Mouse (Mus musculus): Measurements from ENCODE around the gene Gm49373. TPM values are rescaled to one million over a fixed set of nuclear protein-coding genes. Genes with fewer than 3 reads are reported as not detected.

The Gm49373 gene
- polyA plus RNA-seq, 1 experiment from 2014 or later = 0.24 TPM

DNA sequence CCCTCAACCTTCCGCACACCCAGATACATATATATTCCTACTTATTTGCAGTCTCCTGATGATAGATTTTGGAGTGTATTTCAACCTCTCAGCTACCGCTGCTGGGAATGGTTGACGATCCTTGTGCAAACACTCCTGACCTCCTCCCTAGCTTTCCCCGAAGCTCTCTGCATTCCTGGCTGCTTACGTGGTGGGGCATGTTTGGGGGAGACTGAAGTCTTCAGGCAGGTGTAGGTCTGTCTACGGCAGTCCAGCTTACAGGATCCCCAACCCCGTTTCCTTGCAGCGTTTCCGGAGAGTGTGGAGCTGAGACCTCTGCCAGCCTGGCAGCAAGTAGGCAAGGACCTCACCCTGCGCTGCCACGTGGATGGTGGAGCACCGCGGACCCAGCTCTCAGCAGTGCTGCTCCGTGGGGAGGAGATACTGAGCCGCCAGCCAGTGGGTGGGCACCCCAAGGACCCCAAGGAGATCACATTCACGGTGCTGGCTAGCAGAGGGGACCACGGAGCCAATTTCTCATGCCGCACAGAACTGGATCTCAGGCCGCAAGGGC, 47.6 kb downstream of the Gm49373 start:
- ATAC-seq (ENCODE audit: low FRiP score, low TSS enrichment) (peak; percentile 71), DNase-seq (ENCODE audit: low spot score) (peak; percentile 64)
- Histone ChIP-seq H3K4me2 (replicated peaks; ENCODE audit: low read depth) (0 out of 2 replicates have a peak overlapping the region, but pooled peaks have one; percentile 11), H3K27me3 (ENCODE audit: control insufficient read depth, insufficient read depth, low read length) (no peaks in the 10 kb centered on the region), H3K36me3 (ENCODE audit: control insufficient read depth, insufficient read depth, low read length) (no peaks in the 10 kb centered on the region), H3K4me3 (ENCODE audit: low read depth, low read length) (no peak overlapping the region), H3K4me1 (replicated peaks; ENCODE audit: control insufficient read depth, insufficient read depth) (0 out of 2 replicates have a peak, but pooled peaks cover 3% of the 10 kb centered on the region), H3K27ac (replicated peaks) (peak overlapping the region; percentile 78), H3K9me3 (ENCODE audit: control insufficient read depth, low read length) (no peaks in the 10 kb centered on the region), H3K9ac (ENCODE audit: low read length) (0 out of 2 replicates have a peak overlapping the region, but pooled peaks have one; percentile 8)
- no peak for TF ChIP-seq EP300 (optimal IDR thresholded peaks at IDR 0.05)
- no peak for TF ChIP-seq CTCF (IDR thresholded peaks at IDR 0.05; ENCODE audit: low read depth)
- 43% methylated on average over 19 of the region's 19 CpGs for WGBS

DNA sequence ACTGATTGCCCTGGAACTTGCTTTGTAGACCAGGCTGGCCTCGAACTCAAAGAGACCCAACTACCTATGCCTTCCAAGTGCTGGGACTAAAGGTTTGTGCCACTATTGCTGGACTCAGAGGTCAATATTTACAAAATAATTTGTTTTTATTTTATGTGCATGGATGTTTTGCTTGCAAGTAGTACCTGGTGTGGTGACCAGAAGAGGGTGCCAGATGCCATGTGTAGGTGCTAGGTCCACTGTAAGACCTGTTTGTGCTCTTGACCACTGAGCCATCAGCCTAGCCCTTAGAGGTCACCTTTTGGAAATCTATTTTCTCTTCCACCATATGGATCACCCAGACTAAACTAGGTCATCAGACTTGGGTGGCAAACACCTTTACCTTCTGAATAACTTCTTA, 50.2 kb downstream of the Gm49373 start:
- 83% methylated on average over 1 of the region's 1 CpGs for WGBS
- ATAC-seq (ENCODE audit: low FRiP score, low TSS enrichment) (no peak), DNase-seq (ENCODE audit: low spot score) (no peak)
- no peak overlapping the region for H3K4me2 ChIP-seq (replicated peaks; ENCODE audit: low read depth)
- H3K9me3 ChIP-seq (ENCODE audit: control insufficient read depth, low read length) = no peaks in the 10 kb centered on the region
- H3K27ac ChIP-seq (replicated peaks) = no peak overlapping the region
- H3K4me1 ChIP-seq (replicated peaks; ENCODE audit: control insufficient read depth, insufficient read depth) = no peaks in the 10 kb centered on the region
- no peak for TF ChIP-seq EP300 (optimal IDR thresholded peaks at IDR 0.05)
- peak; percentile 51 for TF ChIP-seq CTCF (IDR thresholded peaks at IDR 0.05; ENCODE audit: low read depth)
- H3K27me3 ChIP-seq (ENCODE audit: control insufficient read depth, insufficient read depth, low read length) = no peaks in the 10 kb centered on the region
- no peaks in the 10 kb centered on the region for H3K36me3 ChIP-seq (ENCODE audit: control insufficient read depth, insufficient read depth, low read length)
- H3K9ac ChIP-seq (ENCODE audit: low read length) = no peak overlapping the region
- no peak overlapping the region for H3K4me3 ChIP-seq (ENCODE audit: low read depth, low read length)

DNA sequence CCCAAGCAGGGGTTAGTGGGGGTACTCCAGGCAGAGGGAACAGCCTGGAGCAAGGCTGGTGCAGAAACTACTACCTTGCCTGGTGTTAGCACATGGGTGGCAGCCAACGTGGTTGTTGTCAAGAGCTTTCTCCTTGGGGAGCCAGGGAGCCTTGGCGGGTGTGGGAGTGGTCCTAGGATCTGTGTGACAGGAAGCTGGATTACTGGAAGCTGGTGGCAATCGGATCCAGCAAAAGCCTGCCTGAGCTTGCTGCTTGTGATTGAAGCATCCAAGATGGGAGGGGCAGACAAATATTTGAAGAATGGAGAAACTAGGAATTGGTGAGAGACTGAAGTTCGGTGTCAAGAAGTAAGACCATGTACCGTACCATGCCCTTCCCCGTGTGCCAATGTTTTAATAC, 50.6 kb downstream of the Gm49373 start:
- WGBS = 39% methylated on average over 6 of the region's 6 CpGs
- Histone ChIP-seq H3K9me3 (ENCODE audit: control insufficient read depth, low read length) (no peaks in the 10 kb centered on the region), H3K27me3 (ENCODE audit: control insufficient read depth, insufficient read depth, low read length) (no peaks in the 10 kb centered on the region), H3K36me3 (ENCODE audit: control insufficient read depth, insufficient read depth, low read length) (no peaks in the 10 kb centered on the region), H3K4me1 (replicated peaks; ENCODE audit: control insufficient read depth, insufficient read depth) (no peaks in the 10 kb centered on the region), H3K4me2 (replicated peaks; ENCODE audit: low read depth) (no peak overlapping the region), H3K4me3 (ENCODE audit: low read depth, low read length) (no peak overlapping the region), H3K27ac (replicated peaks) (no peak overlapping the region), H3K9ac (ENCODE audit: low read length) (no peak overlapping the region)
- TF ChIP-seq CTCF (IDR thresholded peaks at IDR 0.05; ENCODE audit: low read depth) (no peak), EP300 (optimal IDR thresholded peaks at IDR 0.05) (no peak)
- no peak for ATAC-seq (ENCODE audit: low FRiP score, low TSS enrichment)
- DNase-seq (ENCODE audit: low spot score) = no peak

DNA sequence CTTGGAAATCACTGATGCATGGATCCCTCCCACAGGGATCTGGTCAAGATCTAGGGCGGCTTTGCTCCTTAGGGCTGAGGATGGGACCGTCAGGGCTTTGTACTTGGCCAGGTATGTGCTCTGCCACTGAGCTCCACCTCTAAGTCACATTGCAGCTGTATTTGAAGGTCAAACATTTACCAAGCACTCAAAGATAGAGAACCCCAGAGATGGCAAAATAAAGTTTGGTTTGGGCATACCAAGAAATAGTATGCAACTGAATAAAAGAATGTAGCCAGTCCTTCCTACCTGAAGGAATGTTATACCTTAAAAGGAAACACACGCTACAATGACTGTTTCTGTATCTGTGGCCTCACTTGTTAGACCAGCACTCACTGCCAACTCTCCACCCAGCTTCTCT, 51.5 kb downstream of the Gm49373 start:
- H3K9ac ChIP-seq (ENCODE audit: low read length) = no peak overlapping the region
- H3K27me3 ChIP-seq (ENCODE audit: control insufficient read depth, insufficient read depth, low read length) = no peaks in the 10 kb centered on the region
- H3K9me3 ChIP-seq (ENCODE audit: control insufficient read depth, low read length) = no peaks in the 10 kb centered on the region
- no peak for DNase-seq (ENCODE audit: low spot score)
- 80% methylated on average over 3 of the region's 3 CpGs for WGBS
- H3K4me3 ChIP-seq (ENCODE audit: low read depth, low read length) = no peak overlapping the region
- TF ChIP-seq CTCF (IDR thresholded peaks at IDR 0.05; ENCODE audit: low read depth) (no peak), EP300 (optimal IDR thresholded peaks at IDR 0.05) (no peak)
- no peak overlapping the region for H3K27ac ChIP-seq (replicated peaks)
- H3K36me3 ChIP-seq (ENCODE audit: control insufficient read depth, insufficient read depth, low read length) = no peaks in the 10 kb centered on the region
- no peak overlapping the region for H3K4me2 ChIP-seq (replicated peaks; ENCODE audit: low read depth)
- no peaks in the 10 kb centered on the region for H3K4me1 ChIP-seq (replicated peaks; ENCODE audit: control insufficient read depth, insufficient read depth)
- no peak for ATAC-seq (ENCODE audit: low FRiP score, low TSS enrichment)

DNA sequence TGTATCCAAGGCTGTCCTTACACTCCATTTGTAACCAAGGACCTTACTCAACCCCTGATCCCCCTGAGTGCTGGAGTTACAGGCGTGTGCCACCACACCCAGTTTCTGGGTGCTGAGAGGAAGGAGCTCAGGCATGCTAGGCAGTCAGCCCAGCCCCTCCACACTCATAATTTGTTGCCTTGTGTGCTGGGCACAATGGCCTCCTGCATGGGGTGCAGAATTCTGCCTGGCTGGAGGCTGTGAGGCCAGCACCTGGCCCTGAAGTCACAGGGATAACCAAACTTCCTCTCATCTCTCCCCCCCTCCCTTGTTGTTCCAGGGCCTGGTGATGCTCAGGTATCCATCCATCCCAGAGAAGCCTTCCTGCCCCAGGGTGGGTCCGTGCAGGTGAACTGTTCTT, 54.3 kb downstream of the Gm49373 start:
- WGBS = 60% methylated on average over 2 of the region's 2 CpGs
- H3K4me1 ChIP-seq (replicated peaks; ENCODE audit: control insufficient read depth, insufficient read depth) = no peaks in the 10 kb centered on the region
- H3K9me3 ChIP-seq (ENCODE audit: control insufficient read depth, low read length) = no peaks in the 10 kb centered on the region
- no peak overlapping the region for H3K4me2 ChIP-seq (replicated peaks; ENCODE audit: low read depth)
- H3K9ac ChIP-seq (ENCODE audit: low read length) = no peak overlapping the region
- no peak overlapping the region for H3K27ac ChIP-seq (replicated peaks)
- H3K36me3 ChIP-seq (ENCODE audit: control insufficient read depth, insufficient read depth, low read length) = no peaks in the 10 kb centered on the region
- TF ChIP-seq CTCF (IDR thresholded peaks at IDR 0.05; ENCODE audit: low read depth) = no peak
- no peak for TF ChIP-seq EP300 (optimal IDR thresholded peaks at IDR 0.05)
- ATAC-seq (ENCODE audit: low FRiP score, low TSS enrichment) (no peak), DNase-seq (ENCODE audit: low spot score) (no peak)
- H3K4me3 ChIP-seq (ENCODE audit: low read depth, low read length) = no peak overlapping the region
- no peaks in the 10 kb centered on the region for H3K27me3 ChIP-seq (ENCODE audit: control insufficient read depth, insufficient read depth, low read length)

DNA sequence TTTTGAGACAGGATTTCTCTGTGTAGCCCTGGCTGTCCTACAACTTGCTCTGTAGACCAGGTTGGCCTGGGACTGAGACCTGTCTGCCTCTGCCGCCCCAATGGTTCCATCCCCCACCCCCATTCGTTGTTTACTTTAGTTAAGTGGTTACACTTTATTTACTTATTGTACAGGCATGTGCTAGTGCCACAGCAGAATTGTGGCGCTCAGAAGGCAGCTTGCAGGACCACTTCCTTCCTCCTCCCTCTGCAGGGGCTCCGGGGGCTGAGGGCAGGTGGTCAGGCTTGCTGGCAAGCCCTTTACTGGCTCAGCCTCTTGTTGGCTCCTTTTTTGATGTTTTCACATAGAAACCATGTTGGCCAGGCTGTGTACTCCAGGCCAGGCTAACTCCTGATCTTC, 55.7 kb downstream of the Gm49373 start:
- Histone ChIP-seq H3K9ac (ENCODE audit: low read length) (no peak overlapping the region), H3K27me3 (ENCODE audit: control insufficient read depth, insufficient read depth, low read length) (no peaks in the 10 kb centered on the region), H3K4me1 (replicated peaks; ENCODE audit: control insufficient read depth, insufficient read depth) (no peaks in the 10 kb centered on the region), H3K4me3 (ENCODE audit: low read depth, low read length) (no peak overlapping the region; the same call in 1 of the 2 replicates), H3K27ac (replicated peaks) (no peak overlapping the region), H3K4me2 (replicated peaks; ENCODE audit: low read depth) (peak overlapping the region; percentile 69; the same call in 1 of the 2 replicates), H3K9me3 (ENCODE audit: control insufficient read depth, low read length) (no peaks in the 10 kb centered on the region), H3K36me3 (ENCODE audit: control insufficient read depth, insufficient read depth, low read length) (no peaks in the 10 kb centered on the region)
- DNase-seq (ENCODE audit: low spot score) (no peak), ATAC-seq (ENCODE audit: low FRiP score, low TSS enrichment) (no peak)
- WGBS = 38% methylated on average over 4 of the region's 4 CpGs
- TF ChIP-seq EP300 (optimal IDR thresholded peaks at IDR 0.05) (no peak), CTCF (IDR thresholded peaks at IDR 0.05; ENCODE audit: low read depth) (no peak)
